Mouse (Mus musculus) left cerebral cortex, postnatal 25 days (tissue): ENCODE measurements around the gene Idh1. TPM values are rescaled to one million over a fixed set of nuclear protein-coding genes. Genes with fewer than 3 reads are reported as not detected.
"Not testable (repeated sequence)": the region's sequence is repeated elsewhere in the genome, so short reads cannot be mapped to it uniquely, and the experiment has no call there.

Source experiments
- DNase-seq, 2 experiments: peaks; one replicate each; pipeline ENCODE4 v3.0.0; 2022; ENCODE audit warnings: low spot score in 2 of 2, mixed read lengths in 1 of 2
- intact Hi-C: fragments of 180-260 bp; cut with DNase I; formaldehyde crosslinking; loops from one replicate; pipeline ENCODE4 v1.15.1; 2025
- total RNA-seq, 2 experiments: library from RNA; stranded (reverse); gene quantifications; 2 replicates each; pipeline ENCODE4 v1.2.3; 2021

Idh1 gene
- 10 to 100 TPM; 44.0 to 44.2 TPM for total RNA-seq

GRCm38 (mm10) chr1:65186287-65187073 is at the start of gene Idh1, which contains the start of gene Pikfyve:
TSS of gene Idh1 (minus strand) at chr1:65186500.
TSS of gene Pikfyve (plus strand) at chr1:65186683.
- intact Hi-C loops = no loop called here
- peak; percentile 95 to 99 for DNase-seq

GRCm38 (mm10) chr1:65230566-65230965 is 44.3 kb upstream of the Idh1 start:
- intact Hi-C loops = no loop called here
- no peak for DNase-seq

- intact Hi-C loops, DNase-seq: not testable (repeated sequence)
Measured at GRCm38 (mm10) chr1:65229768-65230167, 43.5 kb upstream of the Idh1 start.

GRCm38 (mm10) chr1:65227681-65228080 is 41.4 kb upstream of the Idh1 start:
- intact Hi-C loops = no loop called here
- DNase-seq = no peak

- intact Hi-C loops = no loop called here
- no peak for DNase-seq
Measured at GRCm38 (mm10) chr1:65223654-65224053, 37.4 kb upstream of the Idh1 start.

GRCm38 (mm10) chr1:65217972-65218371 is 31.7 kb upstream of the Idh1 start:
- no peak for DNase-seq

GRCm38 (mm10) chr1:65217567-65217966 is 31.3 kb upstream of the Idh1 start:
- intact Hi-C loops = no loop called here
- DNase-seq = no peak

More at GRCm38 (mm10) chr1:65217972-65218371, 31.7 kb upstream of the Idh1 start:
- intact Hi-C loops = no loop called here

GRCm38 (mm10) chr1:65213214-65213613 is 26.9 kb upstream of the Idh1 start:
- intact Hi-C loops = no loop called here

GRCm38 (mm10) chr1:65204299-65204698 is 18.0 kb upstream of the Idh1 start:
- intact Hi-C loops = no loop called here
- DNase-seq = no peak

More at GRCm38 (mm10) chr1:65213214-65213613, 26.9 kb upstream of the Idh1 start:
- no peak for DNase-seq

- intact Hi-C loops = no loop called here
- no peak for DNase-seq
Measured at GRCm38 (mm10) chr1:65198861-65199260, 12.6 kb upstream of the Idh1 start.

- no peak for DNase-seq
- intact Hi-C loops = no loop called here
Measured at GRCm38 (mm10) chr1:65198425-65198824, 12.1 kb upstream of the Idh1 start.

GRCm38 (mm10) chr1:65193226-65193625 is 6.9 kb upstream of the Idh1 start:
- DNase-seq = peak in 1 of 2 experiments; percentile 39
- intact Hi-C loops = no loop called here

GRCm38 (mm10) chr1:65190172-65190571 is 3.9 kb upstream of the Idh1 start:
- intact Hi-C loops = no loop called here
- no peak for DNase-seq

GRCm38 (mm10) chr1:65187074-65187430 is 752 bp upstream of the Idh1 start:
- intact Hi-C loops = no loop called here
- peak in 1 of 2 experiments; percentile 8 for DNase-seq

- no peak for DNase-seq
- intact Hi-C loops = no loop called here
Measured at GRCm38 (mm10) chr1:65185524-65186205, 635 bp downstream of the Idh1 start.

- intact Hi-C loops = no loop called here
- DNase-seq = no peak
Measured at GRCm38 (mm10) chr1:65185011-65185410, 1.3 kb downstream of the Idh1 start.

- intact Hi-C loops = no loop called here
- DNase-seq = no peak
Measured at GRCm38 (mm10) chr1:65183994-65184393, 2.3 kb downstream of the Idh1 start.

GRCm38 (mm10) chr1:65181459-65181858 is 4.8 kb downstream of the Idh1 start:
- intact Hi-C loops = no loop called here
- no peak for DNase-seq

GRCm38 (mm10) chr1:65179634-65180249 is 6.6 kb downstream of the Idh1 start:
- peak; percentile 71 to 74 for DNase-seq
- intact Hi-C loops = loop anchor here (2.0 kb wide), 1 partner anchor 133 kb away; no protein-coding TSS in a partner anchor

GRCm38 (mm10) chr1:65178902-65179432 is 7.3 kb downstream of the Idh1 start:
- DNase-seq = peak; percentile 97 to 98
- intact Hi-C loops = loop anchor here (1.0 to 2.0 kb wide), 2 partner anchors 67 to 132 kb away; no protein-coding TSS in a partner anchor
